Mouse (Mus musculus) MEL (cell line): ENCODE data around the gene Trim47. TPM values are rescaled to one million over a fixed set of nuclear protein-coding genes. Genes with fewer than 3 reads are reported as not detected.

Experiments used
- DNase-seq: peaks from one replicate; pipeline ENCODE4 v3.0.0; 2011; ENCODE audit warnings: low read depth, low spot score
- H3K27ac ChIP-seq: 2 replicates; pipeline ENCODE4 v1.5.1; 2012; ENCODE audit warnings: low read depth, mild to moderate bottlenecking, control low read depth, low read length, moderate library complexity; ENCODE audit not compliant: control insufficient read depth
- H3K27me3 ChIP-seq, 2 experiments: fragments of 150-350 bp in 1 of 2; sonication (generic) in 1 of 2; 2 replicates each; pipeline ENCODE4 v1.6.1; 2012; ENCODE audit warnings: low read length in 2 of 2, mild to moderate bottlenecking in 2 of 2, improper control_type of control experiment in 1 of 2, moderate library complexity in 1 of 2; ENCODE audit not compliant: insufficient read depth in 2 of 2, control insufficient read depth in 1 of 2
- H3K36me3 ChIP-seq, 2 experiments: 2 replicates each; pipeline ENCODE4 v1.6.1; 2012 to 2014; ENCODE audit warnings: low read length in 2 of 2, improper control_type of control experiment in 1 of 2, inconsistent platforms in 1 of 2, mild to moderate bottlenecking in 1 of 2; ENCODE audit not compliant: insufficient read depth in 2 of 2, control insufficient read depth in 1 of 2
- H3K4me1 ChIP-seq, 2 experiments: fragments of 150-350 bp in 1 of 2; sonication (generic) in 1 of 2; 2 replicates each; pipeline ENCODE4 v1.6.1; 2012; ENCODE audit warnings: low read length in 2 of 2, improper control_type of control experiment in 1 of 2, mild to moderate bottlenecking in 1 of 2; ENCODE audit not compliant: insufficient read depth in 2 of 2, control insufficient read depth in 1 of 2
- H3K4me3 ChIP-seq, 2 experiments: fragments of 150-350 bp in 1 of 2; sonication (generic) in 1 of 2; 2 replicates each; pipeline ENCODE4 v1.5.1; 2012; ENCODE audit warnings: low read depth in 2 of 2, low read length in 2 of 2, mild to moderate bottlenecking in 2 of 2, moderate library complexity in 2 of 2, control low read depth in 1 of 2, improper control_type of control experiment in 1 of 2; ENCODE audit not compliant: control insufficient read depth in 1 of 2, insufficient read depth in 1 of 2
- H3K79me2 ChIP-seq: 2 replicates; pipeline ENCODE4 v1.6.1; 2012; ENCODE audit warnings: mild to moderate bottlenecking, low read length, moderate library complexity; ENCODE audit not compliant: control insufficient read depth, poor library complexity, insufficient read depth
- H3K9ac ChIP-seq: 2 replicates; pipeline ENCODE4 v1.6.1; 2012; ENCODE audit warnings: low read depth, mild to moderate bottlenecking, control low read depth, low read length, moderate library complexity; ENCODE audit not compliant: control insufficient read depth, poor library complexity, severe bottlenecking
- H3K9me3 ChIP-seq: fragments of 150-350 bp; sonication (generic); replicated peaks from 2 replicates; pipeline ENCODE4 v1.6.1; 2012; ENCODE audit warnings: mild to moderate bottlenecking, low read length, improper control_type of control experiment, moderate library complexity; ENCODE audit not compliant: insufficient read depth
- BHLHE40 ChIP-seq: IDR thresholded peaks from 2 replicates; pipeline ENCODE4 v1.6.1; 2012; ENCODE audit warnings: low read depth, mild to moderate bottlenecking, inconsistent platforms, low read length, improper control_type of control experiment, borderline replicate concordance
- CHD1 ChIP-seq: IDR thresholded peaks from 2 replicates; pipeline ENCODE4 v1.6.1; 2012; ENCODE audit warnings: low read depth, mild to moderate bottlenecking, inconsistent platforms, low read length, improper control_type of control experiment
- CHD2 ChIP-seq: IDR thresholded peaks from 2 replicates; pipeline ENCODE4 v1.6.1; 2011; ENCODE audit warnings: low read length, improper control_type of control experiment
- CTCF ChIP-seq, 3 experiments: IDR thresholded peaks in 2 of 3; conservative IDR thresholded peaks in 1 of 3; 2 replicates each; pipeline ENCODE4 v1.5.1; 2011 to 2012; ENCODE audit warnings: low read length in 3 of 3, low read depth in 2 of 3, mild to moderate bottlenecking in 2 of 3, improper control_type of control experiment in 1 of 3, inconsistent platforms in 1 of 3, mixed read lengths in 1 of 3, moderate library complexity in 1 of 3; ENCODE audit not compliant: control insufficient read depth in 1 of 3, insufficient read depth in 1 of 3, poor library complexity in 1 of 3, severe bottlenecking in 1 of 3
- ETS1 ChIP-seq: IDR thresholded peaks from 2 replicates; pipeline ENCODE4 v1.6.1; 2012; ENCODE audit warnings: low read depth, mild to moderate bottlenecking, inconsistent platforms, low read length, improper control_type of control experiment, moderate library complexity
- KAT2A ChIP-seq: conservative IDR thresholded peaks from 2 replicates; pipeline ENCODE4 v1.6.1; 2012; ENCODE audit warnings: low read depth, low read length, improper control_type of control experiment, inconsistent platforms
- MAFK ChIP-seq: IDR thresholded peaks from 2 replicates; pipeline ENCODE4 v1.6.1; 2011; ENCODE audit warnings: low read depth, mild to moderate bottlenecking, low read length, improper control_type of control experiment, borderline replicate concordance
- MAZ ChIP-seq: IDR thresholded peaks from 2 replicates; pipeline ENCODE4 v1.6.1; 2012; ENCODE audit warnings: low read depth, mild to moderate bottlenecking, inconsistent platforms, low read length, improper control_type of control experiment
- MYB ChIP-seq: IDR thresholded peaks from 2 replicates; pipeline ENCODE4 v1.6.1; 2011; ENCODE audit warnings: mild to moderate bottlenecking, low read depth, low read length, improper control_type of control experiment
- MYC ChIP-seq: IDR thresholded peaks from 2 replicates; pipeline ENCODE4 v1.6.1; 2011; ENCODE audit warnings: low read depth, mild to moderate bottlenecking, low read length, improper control_type of control experiment, moderate library complexity
- NRF1 ChIP-seq: IDR thresholded peaks from 2 replicates; pipeline ENCODE4 v1.6.1; 2014; ENCODE audit warnings: low read depth, mild to moderate bottlenecking, inconsistent platforms, low read length, improper control_type of control experiment, moderate library complexity; ENCODE audit not compliant: poor library complexity, insufficient read depth, severe bottlenecking
- POLR2AphosphoS5 ChIP-seq: IDR thresholded peaks from 2 replicates; pipeline ENCODE4 v1.6.1; 2012; ENCODE audit warnings: low read depth, borderline replicate concordance, mild to moderate bottlenecking, inconsistent platforms, low read length, moderate library complexity, mixed read lengths
- RAD21 ChIP-seq: IDR thresholded peaks from 2 replicates; pipeline ENCODE4 v1.6.1; 2011; ENCODE audit warnings: mild to moderate bottlenecking, low read depth, low read length, improper control_type of control experiment
- RCOR1 ChIP-seq: IDR thresholded peaks from 2 replicates; pipeline ENCODE4 v1.6.1; 2012; ENCODE audit warnings: low read depth, mild to moderate bottlenecking, inconsistent platforms, low read length, improper control_type of control experiment
- TAL1 ChIP-seq: IDR thresholded peaks from 2 replicates; pipeline ENCODE4 v1.6.1; 2012; ENCODE audit warnings: mild to moderate bottlenecking, inconsistent platforms, low read length, moderate library complexity, mixed read lengths
- TCF12 ChIP-seq: IDR thresholded peaks from 2 replicates; pipeline ENCODE4 v1.6.1; 2014; ENCODE audit warnings: low read depth, mild to moderate bottlenecking, inconsistent platforms, low read length, improper control_type of control experiment, moderate library complexity
- UBTF ChIP-seq: IDR thresholded peaks from 2 replicates; pipeline ENCODE4 v1.6.1; 2012; ENCODE audit warnings: low read depth, mild to moderate bottlenecking, inconsistent platforms, low read length, improper control_type of control experiment, moderate library complexity, borderline replicate concordance; ENCODE audit not compliant: insufficient read depth
- ZMIZ1 ChIP-seq: IDR thresholded peaks from 2 replicates; pipeline ENCODE4 v1.6.1; 2012; ENCODE audit warnings: low read depth, mild to moderate bottlenecking, inconsistent platforms, low read length, improper control_type of control experiment, moderate library complexity
- ZNF384 ChIP-seq: IDR thresholded peaks from 2 replicates; pipeline ENCODE4 v1.6.1; 2012; ENCODE audit warnings: low read depth, mild to moderate bottlenecking, inconsistent platforms, low read length, improper control_type of control experiment
- polyA plus RNA-seq, 2 experiments: library from polyadenylated mRNA; stranded (reverse) in 1 of 2; unstranded in 1 of 2; fragments of >175 nt in 1 of 2; fragments of >200 nt in 1 of 2; gene quantifications; 2 replicates each; pipeline versions ENCODE4 v1.2.1 to v1.2.4; 2012; ENCODE audit warnings: low replicate concordance in 2 of 2, low read depth in 1 of 2; ENCODE audit not compliant: insufficient read length in 2 of 2, insufficient read depth in 1 of 2, missing spikeins in 1 of 2
- total RNA-seq: library from RNA; depleted of rRNA; stranded (reverse); fragments of 300-350 nt; gene quantifications from 2 replicates; pipeline ENCODE4 v1.2.3, GENCODE M21; 2012

The Trim47 gene
- total and polyA plus RNA-seq, 3 experiments: 5.6 to 6.7 TPM; not detected in 1

DNA sequence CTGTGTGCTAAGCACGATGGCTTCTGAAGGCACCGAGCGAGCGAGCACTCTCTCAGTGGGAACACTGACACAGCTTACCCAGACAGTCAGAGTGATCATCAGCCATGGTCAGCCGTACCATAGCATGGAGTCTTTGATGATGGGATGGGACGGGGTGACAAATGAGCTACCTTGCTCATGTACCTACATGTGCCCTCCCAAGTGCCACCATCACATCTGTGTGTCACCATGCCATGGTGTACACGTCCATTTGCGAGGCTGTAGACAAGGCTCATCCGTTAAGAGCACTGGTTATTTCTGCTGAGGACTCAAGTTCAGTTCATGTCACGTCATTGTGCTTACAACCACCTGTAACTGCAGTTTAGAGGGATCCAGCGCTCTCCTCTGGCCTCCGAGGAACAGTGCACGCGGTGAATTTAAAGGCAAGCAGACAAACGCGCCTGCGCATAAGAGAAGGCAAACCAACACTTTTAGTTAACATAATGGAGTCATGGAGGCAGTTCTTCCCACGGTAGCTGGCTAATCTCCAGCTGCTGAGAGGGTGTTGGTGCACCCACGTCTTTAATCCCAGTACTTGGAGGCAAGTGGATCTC lies 15.3 kb downstream of the Trim47 start:
- H3K9ac ChIP-seq: no peak overlapping the region
- no peaks in the 10 kb centered on the region for H3K27me3 ChIP-seq
- no peaks in the 10 kb centered on the region for H3K79me2 ChIP-seq
- no peaks in the 10 kb centered on the region for H3K36me3 ChIP-seq
- no peaks in the 10 kb centered on the region for H3K4me1 ChIP-seq
- no peak overlapping the region for H3K4me3 ChIP-seq
- no peak for DNase-seq
- TF ChIP-seq MAZ (no peak), BHLHE40 (no peak), POLR2AphosphoS5 (no peak), NRF1 (no peak), KAT2A (no peak), ETS1 (no peak), MAFK (no peak), RCOR1 (no peak), ZNF384 (no peak), MYC (no peak), TCF12 (no peak), ZMIZ1 (no peak), RAD21 (no peak), CHD2 (no peak), UBTF (no peak), MYB (no peak), TAL1 (no peak)
- H3K27ac ChIP-seq: no peak overlapping the region
- H3K9me3 ChIP-seq: no peaks in the 10 kb centered on the region

DNA sequence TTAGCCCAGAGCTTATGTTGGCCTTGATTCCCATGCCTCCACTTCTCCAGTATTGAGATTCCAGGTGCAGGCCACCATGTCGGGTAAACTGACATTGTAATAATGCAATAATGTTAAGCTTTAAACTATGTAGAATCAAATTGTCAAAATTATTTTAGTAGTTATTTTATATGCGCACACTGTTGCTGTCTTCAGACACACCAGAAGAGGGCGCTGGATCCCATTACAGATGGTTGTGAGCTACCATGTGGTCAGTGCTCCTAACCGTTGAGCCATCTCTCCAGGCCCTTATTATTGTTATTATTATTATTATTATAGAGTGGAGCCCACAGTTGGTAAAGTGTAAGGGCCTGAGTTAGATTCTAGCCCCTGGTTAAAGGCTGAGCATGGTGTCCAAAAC lies 15.9 kb downstream of the Trim47 start:
- Histone ChIP-seq H3K36me3 (no peaks in the 10 kb centered on the region), H3K4me1 (no peaks in the 10 kb centered on the region), H3K27me3 (no peaks in the 10 kb centered on the region), H3K4me3 (no peak overlapping the region), H3K9me3 (no peaks in the 10 kb centered on the region)
- no peak for DNase-seq
- peak; percentile 3 to 37 (median 30); a peak in 2 of 6 replicates for TF ChIP-seq CTCF (IDR thresholded peaks at IDR 0.05 in 2 of 3, conservative IDR thresholded peaks at IDR 0.05 in 1 of 3; ENCODE audit: control insufficient read depth in 1 of 3, insufficient read depth in 1 of 3, low read depth in 2 of 3, low read length in 3 of 3, poor library complexity in 1 of 3, severe bottlenecking in 1 of 3)
- no peak for TF ChIP-seq CHD1
- TF ChIP-seq, all 39 proteins: peak for 1
- H3K27ac ChIP-seq: no peak overlapping the region
- no peak overlapping the region for H3K9ac ChIP-seq
- H3K79me2 ChIP-seq: no peaks in the 10 kb centered on the region
